Mouse (Mus musculus) c-Kit-positive CD71-positive TER-119-positive erythroid progenitor cells, embryonic 14.5 days (primary cell): ENCODE data around the gene Prl7a1.

Experiments
- DNase-seq: peaks from one replicate; pipeline ENCODE4 v3.0.0-alpha.2; 2013; ENCODE audit warnings: low spot score

Prl7a1 gene

DNA sequence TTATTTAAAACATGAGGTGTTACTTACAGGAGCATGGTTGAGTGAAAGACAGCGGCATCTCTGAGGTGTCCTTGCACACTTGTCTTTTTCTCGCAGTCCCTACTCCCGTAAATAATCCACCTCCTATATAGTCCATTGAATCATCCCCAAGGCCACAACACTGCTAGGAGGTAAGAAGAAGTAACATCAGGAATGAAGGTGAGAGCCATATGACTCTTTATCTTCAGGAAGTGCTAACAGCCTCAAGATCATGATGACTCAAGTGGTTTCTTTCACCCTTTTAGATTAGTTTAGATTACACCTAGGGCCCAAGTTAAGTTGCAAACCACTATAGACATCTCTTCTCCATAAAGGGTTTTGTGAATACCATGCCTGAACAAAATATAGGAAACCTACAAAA, at the start of gene Prl7a1:
TSS of gene Prl7a1 (minus strand) at position 101 of the 400 bp plus-strand sequence.
- no peak for DNase-seq

DNA sequence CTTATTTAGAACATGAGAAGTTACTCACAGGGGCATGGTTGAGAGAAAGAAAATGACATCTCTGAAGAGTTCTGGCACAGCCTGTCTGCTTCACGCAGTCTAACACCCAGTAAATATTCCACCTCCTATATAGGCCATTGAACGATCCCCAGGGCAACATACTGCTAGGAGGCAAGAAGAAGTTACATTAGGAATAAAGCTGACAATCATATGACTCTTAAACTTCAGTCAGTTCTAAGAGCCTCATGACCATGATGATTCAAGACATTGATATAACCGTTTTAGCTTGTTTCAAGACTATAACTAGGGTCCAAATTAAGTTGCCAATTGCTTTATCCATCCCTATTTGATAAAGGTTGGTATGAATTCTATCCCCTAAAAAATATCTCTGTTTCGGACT, 25.6 kb upstream of the Prl7a1 start, which contains the start of gene Prl7a2:
TSS of gene Prl7a2 (minus strand) at position 101 of the 400 bp plus-strand sequence.
- no peak for DNase-seq

DNA sequence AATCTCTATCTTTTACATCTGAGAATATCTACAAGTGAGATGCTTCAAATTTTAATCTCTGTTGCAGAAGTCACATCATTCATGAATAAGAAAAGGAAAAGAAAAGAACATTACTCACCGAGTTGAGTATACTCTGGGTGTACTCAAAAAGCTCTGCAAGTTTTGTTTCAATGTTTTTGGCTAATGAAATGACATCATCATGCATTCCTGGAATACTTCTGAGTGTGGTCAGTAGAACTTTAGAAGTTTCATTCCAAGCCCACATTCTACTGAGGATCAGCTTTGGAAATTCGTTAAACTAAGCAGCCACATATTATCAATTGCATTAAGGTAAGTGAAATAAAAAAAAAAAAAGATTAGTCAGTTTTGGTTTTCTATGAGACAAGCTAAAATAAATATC, 18.5 kb upstream of the Prl7a1 start:
- no peak for DNase-seq

DNA sequence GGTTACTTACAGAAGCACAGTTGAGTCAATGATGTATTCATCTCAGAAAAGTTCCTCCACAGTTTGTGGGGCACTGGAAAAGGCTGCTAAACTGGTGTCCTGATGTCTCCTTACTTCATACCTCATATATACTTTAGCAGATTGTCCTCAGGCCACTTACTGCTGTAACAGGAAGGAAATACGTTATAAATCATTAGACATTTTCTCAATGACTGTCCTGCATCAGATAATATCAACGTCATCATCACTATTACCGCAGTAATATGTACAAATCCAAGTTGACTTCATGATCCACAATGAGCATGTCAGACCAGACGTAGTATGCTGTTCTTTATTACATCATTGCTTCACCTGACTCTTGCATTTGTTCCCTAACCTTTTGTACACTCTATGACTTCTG, 31.8 kb downstream of the Prl7a1 start, which contains the start of gene Prl7b1:
TSS of gene Prl7b1 (minus strand) at position 101 of the 400 bp plus-strand sequence.
- DNase-seq: no peak
